Mouse (Mus musculus) lung, postnatal 0 days (tissue): Measurements from ENCODE around the gene Rbfox2.

Experiments used
- CTCF ChIP-seq: IDR thresholded peaks from 2 replicates; pipeline ENCODE4 v1.5.1; 2016; ENCODE audit warnings: antibody characterized with exemption, mild to moderate bottlenecking
- EP300 ChIP-seq: IDR thresholded peaks from 2 replicates; pipeline ENCODE4 v1.6.1; 2016; ENCODE audit warnings: antibody characterized with exemption, mild to moderate bottlenecking, control low read depth

DNA sequence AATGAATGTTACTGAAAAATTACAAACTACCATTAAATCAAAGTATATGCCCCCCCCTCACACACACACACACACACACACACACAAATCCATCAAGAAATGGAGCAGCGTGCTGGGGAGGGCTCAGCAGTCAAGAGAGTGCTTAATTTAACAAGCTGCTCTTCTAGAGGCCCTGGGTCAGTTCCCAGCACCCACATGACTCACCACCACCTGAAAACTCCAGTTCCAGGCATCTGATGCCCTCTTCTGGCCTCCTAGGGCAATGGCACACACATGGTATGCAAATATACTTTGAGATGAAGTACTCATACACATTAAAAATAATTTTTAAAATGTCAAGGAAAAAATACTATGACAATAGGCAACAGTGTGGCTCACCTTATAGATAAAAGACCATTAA is 120.7 kb downstream of the Rbfox2 start:
- TF ChIP-seq EP300 (no peak), CTCF (peak; percentile 35)
